Mouse (Mus musculus): ENCODE results near the gene Hepacam.

Hepacam gene

DNA sequence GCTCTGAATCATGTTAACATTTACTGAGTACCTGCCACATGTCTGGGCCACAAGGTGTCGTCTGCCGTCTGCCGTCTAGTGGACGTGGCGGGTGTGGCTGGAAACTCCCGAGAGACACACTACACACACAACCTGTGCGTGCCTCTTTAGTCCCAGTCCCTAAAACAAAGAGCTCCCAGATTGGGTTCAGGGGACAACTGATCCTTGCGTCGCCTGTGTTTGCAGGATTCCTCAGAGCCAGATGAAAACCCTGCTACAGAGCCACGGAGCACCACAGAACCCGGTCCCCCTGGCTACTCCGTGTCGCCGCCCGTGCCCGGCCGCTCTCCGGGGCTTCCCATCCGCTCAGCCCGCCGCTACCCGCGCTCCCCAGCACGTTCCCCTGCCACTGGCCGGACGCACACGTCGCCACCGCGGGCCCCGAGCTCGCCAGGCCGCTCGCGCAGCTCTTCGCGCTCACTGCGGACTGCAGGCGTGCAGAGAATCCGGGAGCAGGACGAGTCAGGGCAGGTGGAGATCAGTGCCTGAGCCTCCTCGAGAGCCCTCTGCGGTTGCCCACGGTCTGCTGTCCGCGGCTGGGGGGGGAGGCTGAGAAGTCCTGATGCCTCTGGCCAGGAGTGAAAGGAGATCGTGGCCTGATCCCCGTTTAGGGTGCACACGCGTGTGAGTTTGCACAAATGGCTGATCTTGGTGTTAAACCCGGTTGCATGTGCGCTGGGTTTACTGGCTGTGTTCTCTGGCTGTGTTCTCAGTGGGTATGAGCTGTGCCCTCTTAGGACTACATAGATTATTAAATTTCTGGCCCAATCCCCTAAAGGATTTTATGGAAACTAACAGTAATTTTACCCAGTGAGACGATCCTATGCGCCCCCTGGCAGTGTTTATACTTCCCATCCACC is 17.4 kb downstream of the Hepacam start:
- peak; percentile 24 to 66 for DNase-seq

DNA sequence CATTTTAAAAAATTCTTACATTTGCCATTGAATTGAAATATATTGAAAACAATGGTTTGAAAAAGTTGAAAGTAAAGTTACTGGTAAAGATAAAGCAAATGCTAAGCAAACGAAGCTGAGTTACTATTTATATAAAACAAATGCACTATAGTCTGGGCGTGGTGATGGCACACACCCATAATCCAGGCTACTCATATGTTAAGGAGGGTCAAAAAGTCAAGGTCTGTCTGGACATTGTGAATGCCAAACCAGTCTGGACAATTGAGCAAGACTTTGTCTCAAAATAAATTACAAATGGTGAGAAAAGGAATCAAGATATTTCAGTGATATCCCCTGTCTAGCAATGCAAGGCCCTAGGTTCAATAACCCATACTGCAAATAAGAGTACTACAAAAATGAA is 23.7 kb downstream of the Hepacam start:
- no peak for DNase-seq

DNA sequence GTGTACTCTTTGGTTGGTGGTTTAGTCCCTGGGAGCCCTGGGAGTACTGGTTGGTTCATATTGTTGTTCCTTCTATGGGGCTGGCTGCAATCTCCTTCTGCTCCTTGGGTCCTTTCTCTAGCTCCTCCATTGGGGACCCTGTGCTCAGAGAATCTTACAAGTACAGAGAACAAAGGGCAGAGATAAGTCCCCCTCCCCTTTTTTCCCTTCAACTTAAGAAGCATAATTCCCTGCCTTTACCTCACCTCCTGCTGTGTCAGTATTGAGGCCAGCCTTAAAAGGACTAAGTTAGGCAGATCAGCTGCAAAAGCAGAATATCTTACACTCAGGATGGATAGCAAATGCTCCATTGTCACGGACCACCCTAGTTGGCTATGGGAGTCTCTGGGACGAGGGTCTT is 24.9 kb downstream of the Hepacam start:
- no peak for DNase-seq

DNA sequence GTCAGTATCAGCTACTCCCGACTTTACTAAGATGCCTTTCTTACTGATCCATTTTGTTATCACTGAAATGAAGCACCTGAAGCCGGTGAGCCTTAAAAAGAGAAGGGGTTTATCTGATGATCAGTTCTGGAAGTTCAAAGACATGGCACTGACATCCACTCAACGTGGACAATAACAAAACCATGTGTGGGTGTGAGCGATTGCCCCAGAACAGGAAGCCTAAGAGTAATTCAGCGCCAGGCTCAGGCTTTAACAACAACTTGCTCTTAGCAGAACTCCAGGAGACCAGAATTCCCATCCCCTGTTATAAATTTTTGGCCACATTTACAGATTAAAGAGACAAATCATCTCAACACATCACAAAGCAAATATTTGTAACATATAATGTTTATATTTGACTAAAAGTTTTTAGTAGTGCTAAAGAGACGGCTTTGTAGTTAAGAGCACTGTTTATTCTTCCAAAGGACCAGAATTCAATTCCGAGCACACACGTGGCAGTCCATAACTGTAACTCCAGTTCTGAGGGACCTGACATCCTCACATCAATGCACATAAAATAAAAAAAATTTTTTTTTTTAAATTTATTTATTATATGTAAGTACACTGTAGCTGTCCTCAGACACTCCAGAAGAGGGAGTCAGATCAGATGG is 26.5 kb downstream of the Hepacam start:
- DNase-seq: no peak

DNA sequence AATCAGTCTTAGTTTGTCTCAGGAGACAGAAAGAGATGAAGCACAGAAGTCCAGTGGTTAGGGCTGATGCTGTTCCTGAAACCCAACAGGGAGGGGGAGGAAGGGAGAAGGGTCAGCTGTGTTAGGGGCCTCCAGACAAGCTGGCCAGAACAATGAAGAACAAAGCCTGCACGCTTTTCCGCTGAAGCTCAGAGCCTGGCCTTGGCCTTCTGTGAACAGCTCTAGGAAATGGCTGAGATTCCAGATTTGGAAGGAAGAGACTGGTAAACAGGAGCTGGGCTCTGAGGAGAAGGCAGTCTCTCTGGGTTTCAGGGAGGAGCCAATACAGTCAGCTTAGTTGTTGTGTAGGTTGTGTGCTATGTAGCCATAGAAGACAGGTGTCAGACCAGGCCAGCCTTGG is 33.4 kb downstream of the Hepacam start:
- DNase-seq: peak; percentile 47 to 72

DNA sequence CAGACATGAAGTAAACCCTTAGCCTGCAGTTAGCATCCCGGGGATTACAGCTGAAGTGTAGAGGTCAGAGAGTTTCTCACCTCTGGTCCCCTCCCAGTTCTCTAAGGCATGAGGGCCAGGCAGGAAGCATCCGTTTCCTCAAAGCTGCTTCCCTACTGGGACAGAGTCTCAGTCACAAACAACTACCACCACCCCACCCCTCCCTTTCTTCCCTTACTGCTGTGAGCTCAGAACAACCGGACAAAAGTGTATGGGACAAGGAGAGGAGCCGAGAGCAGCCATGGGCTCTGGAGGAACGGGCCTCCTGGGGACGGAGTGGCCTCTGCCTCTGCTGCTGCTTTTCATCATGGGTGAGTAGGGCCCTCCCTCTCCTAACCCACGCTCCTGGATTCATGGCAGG is 34.7 kb downstream of the Hepacam start, which contains the start of gene Robo4:
TSS of gene Robo4 (plus strand) at position 96 of the 400 bp plus-strand sequence.
- peak; percentile 67 to 78 for DNase-seq

DNA sequence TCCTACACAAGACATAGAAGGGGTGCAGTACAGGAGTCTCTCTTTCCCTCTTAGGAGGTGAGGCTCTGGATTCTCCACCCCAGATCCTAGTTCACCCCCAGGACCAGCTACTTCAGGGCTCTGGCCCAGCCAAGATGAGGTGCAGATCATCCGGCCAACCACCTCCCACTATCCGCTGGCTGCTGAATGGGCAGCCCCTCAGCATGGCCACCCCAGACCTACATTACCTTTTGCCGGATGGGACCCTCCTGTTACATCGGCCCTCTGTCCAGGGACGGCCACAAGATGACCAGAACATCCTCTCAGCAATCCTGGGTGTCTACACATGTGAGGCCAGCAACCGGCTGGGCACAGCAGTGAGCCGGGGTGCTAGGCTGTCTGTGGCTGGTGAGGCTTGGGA is 35.4 kb downstream of the Hepacam start:
- no peak for DNase-seq

DNA sequence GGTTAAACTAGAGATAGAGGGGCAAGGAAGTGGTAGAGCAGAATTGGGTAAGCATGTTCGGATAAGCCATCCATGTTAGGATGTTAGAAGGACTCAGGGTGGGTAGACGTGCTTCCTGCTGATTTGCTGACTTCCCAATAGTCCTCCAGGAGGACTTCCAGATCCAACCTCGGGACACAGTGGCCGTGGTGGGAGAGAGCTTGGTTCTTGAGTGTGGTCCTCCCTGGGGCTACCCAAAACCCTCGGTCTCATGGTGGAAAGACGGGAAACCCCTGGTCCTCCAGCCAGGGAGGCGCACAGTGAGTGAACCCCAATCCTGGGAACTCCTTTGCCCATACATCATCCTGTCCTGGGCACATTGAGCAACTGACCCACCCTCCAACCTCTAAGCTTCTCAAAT is 35.9 kb downstream of the Hepacam start:
- DNase-seq: no peak

DNA sequence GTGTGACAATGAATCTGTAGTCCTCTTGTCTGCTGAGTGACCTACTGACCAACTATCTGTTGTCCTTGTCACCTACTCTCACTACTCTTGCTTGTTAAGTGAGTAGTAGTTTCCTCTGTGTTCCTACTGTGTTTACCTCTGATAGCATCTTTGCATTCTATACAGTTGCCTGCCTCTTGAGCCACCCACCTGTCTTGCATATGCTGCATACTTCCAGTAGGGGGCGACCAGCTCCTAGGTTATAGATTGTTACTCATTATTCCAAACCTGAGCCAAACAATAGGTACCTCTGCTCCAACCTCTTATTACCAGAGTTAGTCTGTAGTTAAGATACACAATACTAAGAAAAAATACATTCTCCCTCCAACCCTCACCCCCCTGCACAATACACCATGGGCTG is 39.2 kb downstream of the Hepacam start:
- peak; percentile 27 to 51 for DNase-seq

DNA sequence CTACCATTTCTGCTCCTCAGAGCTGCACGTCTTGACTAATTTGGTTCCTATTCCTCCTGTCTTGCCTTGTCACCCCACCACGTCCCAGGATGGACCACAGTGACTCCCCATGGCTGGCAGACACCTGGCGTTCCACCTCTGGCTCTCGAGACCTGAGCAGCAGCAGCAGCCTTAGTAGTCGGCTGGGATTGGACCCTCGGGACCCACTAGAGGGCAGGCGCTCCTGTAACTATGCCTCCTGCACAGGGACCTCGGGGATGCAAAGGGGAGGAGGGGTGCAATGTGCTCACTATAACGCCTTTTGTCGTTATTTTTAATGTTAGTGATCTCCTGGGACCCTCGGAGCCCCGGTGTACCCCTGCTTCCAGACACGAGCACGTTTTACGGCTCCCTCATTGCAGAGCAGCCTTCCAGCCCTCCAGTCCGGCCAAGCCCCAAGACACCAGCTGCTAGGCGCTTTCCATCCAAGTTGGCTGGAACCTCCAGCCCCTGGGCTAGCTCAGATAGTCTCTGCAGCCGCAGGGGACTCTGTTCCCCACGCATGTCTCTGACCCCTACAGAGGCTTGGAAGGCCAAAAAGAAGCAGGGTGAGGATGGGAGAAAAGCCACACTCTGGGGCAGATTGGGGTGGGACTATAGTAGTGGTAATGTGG is 40.8 kb downstream of the Hepacam start:
- DNase-seq: peak in 1 of 2 experiments; percentile 49

DNA sequence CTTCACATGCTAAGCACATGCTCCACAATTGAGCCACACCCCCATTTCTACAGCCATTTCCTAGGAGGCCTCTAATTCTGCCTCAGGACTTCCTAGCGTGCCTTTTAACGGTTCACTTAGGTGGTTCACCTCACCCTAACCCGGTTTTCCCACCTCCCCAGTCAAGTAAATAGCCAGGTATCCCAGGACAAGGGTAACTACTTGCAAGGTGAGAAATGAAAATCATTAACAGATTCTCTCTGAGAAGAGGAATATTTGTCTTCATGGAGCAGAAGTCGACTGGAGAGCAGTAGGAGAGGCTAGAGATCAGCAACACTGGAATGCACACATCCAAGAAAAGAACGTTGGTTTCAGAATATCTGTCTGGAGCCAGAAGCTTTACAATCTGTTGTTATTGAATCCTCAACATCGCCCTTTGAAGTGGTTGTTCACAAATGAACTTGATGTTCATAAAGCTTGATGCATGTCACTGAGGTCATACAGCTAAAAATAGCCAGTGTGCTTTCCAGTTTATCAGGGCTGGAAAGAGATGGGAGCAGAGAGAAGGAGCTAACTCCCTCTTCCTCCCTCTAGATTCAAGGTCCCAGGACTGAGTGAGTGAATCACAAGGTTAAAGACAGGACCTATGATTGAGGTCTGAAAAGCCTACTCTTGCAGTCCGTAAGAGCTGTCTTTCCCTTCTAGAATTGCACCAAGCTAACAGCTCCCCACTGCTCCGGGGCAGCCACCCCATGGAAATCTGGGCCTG is 42.7 kb downstream of the Hepacam start:
- peak in 1 of 2 experiments; percentile 38 for DNase-seq

DNA sequence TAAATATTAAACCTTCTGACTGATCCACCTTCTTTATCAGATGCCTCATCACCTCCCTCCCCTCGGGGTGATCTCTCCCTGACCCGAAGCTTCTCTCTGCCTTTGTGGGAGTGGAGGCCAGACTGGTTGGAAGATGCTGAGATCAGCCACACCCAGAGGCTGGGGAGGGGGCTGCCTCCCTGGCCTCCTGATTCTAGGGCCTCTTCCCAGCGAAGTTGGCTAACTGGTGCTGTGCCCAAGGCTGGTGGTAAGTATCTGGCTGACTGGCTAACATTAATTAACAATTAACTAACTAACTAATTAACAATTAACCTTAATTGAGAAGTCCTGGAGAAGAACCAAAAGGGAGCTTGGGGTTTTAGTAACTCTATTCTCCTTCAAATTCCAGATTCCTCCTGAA is 45.8 kb downstream of the Hepacam start:
- DNase-seq: peak; percentile 32 to 40

DNA sequence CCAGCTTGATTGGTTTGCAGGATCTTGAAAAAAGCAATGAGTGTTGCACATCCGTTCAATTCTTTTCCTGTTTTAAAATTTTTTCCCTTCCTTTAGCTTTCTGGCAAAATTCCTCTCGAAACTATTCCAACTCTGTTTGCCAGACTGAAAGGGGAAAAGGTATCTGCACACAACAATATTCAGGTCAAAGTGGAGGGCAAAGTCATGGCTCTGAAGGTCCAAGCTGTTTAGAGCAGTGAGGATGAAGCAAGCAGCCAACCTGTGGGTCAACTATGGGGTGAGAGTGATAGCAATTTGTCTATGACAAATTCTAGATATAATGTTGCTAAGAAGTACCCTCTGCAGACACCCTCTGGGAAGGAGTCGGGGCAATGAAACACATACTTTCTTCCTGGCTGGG is 47.5 kb downstream of the Hepacam start:
- peak in 1 of 2 experiments; percentile 31 for DNase-seq

DNA sequence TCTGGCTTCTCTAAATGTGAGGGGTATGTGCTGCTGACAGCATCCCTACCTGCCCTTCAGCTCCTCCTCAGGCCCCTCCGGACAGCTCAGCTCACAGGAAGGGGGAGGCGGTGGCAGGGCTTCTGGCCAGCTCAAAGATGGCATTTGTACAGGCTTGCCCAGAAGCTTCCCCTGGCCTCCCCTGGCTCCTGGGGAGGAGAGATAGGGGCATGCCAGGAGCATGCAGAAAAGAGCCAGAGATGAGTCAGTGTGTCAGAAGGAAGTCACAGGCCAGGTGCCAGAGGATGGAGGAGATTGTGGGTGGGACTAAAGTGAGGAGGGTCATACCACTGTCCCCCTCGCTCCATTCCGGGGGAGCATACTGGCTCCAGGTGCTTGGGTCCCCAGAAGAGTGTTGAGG is 51.6 kb downstream of the Hepacam start:
- DNase-seq: no peak

DNA sequence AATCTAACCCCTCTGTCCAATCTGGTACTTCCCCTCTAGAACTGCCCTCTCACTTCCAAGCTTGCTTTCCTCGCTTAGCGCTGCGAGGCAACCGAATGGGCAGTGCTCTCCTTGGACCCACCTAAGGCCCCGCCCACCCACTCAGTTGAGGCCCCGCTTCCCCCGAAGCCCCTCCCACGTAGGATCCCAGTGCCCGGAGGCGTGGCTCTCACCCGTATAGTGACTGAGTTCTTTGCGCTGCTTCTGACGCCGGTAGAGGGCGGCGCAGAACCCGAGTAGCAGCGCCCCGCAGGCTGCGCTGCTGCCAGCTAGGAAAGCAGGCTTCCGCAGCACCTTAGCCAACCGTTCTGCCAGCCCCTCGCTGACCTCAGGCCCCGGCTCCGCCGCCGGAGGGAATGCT is 53.5 kb downstream of the Hepacam start:
- peak; percentile 90 to 94 for DNase-seq

DNA sequence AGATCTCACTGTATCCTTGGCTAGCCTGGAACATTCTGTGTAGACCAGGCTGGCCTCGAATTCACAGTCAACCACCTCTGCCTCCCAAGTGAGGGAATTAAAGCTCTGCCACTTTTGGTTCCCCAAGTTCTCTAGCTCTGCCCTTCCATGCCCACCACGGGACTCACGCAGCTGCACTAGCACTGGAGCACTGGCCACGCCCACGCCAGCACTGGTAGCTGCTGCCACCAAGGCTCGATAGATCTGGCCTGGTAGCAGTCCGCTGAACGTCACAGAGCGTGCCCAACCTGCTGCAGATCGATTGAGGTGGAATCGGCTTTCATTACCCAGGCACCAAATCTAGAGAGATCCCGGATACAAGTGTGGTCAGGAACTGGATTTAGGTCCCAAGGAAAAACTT is 54.1 kb downstream of the Hepacam start:
- DNase-seq: peak in 1 of 2 experiments; percentile 44

DNA sequence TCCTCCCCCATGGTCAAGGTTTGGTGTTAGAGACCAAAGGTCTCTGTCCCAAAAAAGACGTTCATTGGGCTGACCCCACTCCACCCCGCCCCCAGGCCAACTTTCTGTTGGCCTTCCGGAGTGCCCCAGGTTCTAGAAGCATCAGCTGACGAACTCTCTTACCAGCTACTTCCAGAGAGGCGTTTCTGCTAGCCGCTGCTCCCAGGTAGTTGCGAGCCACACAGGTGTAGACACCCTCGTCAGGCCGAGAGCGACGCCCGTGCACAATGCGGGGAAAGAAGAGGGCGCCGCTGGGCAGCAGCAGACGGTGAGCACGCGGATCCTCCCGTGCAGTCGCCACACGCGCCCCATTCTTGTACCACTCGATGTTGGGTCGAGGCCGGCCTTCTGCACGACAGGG is 62.2 kb downstream of the Hepacam start:
- peak in 1 of 2 experiments; percentile 3 for DNase-seq

DNA sequence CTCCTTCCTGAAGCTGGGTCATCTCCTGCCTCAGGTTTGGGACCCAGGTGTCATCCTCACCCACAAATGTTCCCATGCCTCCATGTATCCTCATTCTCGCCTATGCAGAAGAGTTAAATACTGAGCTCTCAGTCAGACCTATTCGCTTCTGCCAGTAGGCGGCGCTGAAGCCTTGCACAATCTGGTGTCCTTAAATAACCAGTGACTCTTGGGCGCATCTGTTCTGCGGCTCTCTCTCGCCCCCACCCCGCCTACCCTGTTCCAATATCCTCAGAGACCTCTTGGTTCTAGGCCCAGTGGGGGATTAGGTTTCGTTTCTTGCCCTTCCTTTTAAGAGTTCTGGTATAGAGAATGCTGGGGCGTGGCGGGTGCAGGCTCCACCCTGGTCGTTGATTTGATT is 63.4 kb downstream of the Hepacam start:
- peak; percentile 87 to 95 for DNase-seq

DNA sequence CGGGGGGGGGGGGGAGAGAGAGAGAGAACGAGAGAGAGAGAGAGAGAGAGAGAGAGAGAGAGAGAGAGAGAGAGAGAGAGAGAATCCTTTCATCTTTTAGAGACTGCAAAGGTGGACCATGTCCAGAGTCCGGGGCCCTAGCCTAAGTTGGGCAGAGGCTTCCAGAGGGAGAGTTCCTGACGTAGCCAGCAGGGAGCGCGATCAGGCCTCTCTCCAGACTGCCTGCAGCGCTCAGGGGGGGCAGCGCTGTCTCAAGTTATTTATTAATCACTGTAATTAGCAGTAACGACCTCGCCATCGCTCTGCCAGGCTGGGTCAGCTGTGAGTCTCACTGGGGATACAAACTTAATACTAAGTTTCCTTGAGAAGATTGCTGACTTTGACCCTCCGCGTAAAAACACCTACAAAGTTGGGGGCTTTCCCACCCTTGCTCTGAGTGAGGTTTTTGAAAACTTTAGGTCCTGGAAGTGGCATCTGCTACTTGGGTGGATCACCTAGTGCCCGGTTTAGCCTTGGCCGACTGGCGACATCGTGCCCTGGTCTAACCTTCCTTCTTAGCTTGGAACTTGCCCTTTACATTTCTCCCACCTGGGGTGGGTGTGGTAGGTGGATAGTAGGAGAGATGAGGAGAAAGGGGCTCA is 65.0 kb downstream of the Hepacam start:
- DNase-seq: peak; percentile 87 to 91

DNA sequence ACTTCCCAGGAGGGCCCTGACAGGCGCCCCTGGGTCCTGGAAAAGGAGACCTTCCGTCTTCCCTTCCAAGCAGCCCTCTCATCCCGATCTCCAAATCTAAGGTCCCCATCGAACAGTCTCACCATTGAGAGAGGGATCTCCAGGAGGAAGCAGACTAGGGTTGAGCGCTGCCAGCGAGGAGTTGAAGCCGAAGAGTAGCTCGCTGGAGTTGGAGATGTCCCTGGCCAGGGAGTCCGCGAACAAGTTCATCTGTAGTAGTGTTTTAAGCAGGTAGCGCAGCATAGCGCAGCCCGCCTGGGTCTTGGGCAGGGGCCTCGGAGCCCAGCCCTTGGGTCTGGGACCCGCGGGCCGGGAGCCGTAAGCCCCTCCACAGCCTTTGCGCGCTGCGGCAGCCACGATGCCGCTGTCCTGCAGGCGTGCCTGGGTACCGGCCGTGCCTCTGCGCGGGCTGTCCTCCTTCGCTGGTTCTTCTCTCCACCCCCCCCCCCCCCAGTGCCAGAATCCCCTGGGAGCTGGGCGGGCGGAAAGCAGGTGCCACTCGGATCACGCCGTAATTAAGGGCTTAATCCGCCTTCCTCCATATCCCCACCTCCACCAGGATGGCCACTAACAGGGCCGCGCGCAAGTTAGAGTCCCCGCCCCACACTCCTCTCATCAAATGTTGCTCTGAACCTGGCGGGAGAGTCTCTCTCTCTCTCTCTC is 65.7 kb downstream of the Hepacam start, which contains the start of gene Robo3:
TSS of gene Robo3 (minus strand) at position 527 of the 702 bp plus-strand sequence.
- DNase-seq: peak in 1 of 2 experiments; percentile 19

DNA sequence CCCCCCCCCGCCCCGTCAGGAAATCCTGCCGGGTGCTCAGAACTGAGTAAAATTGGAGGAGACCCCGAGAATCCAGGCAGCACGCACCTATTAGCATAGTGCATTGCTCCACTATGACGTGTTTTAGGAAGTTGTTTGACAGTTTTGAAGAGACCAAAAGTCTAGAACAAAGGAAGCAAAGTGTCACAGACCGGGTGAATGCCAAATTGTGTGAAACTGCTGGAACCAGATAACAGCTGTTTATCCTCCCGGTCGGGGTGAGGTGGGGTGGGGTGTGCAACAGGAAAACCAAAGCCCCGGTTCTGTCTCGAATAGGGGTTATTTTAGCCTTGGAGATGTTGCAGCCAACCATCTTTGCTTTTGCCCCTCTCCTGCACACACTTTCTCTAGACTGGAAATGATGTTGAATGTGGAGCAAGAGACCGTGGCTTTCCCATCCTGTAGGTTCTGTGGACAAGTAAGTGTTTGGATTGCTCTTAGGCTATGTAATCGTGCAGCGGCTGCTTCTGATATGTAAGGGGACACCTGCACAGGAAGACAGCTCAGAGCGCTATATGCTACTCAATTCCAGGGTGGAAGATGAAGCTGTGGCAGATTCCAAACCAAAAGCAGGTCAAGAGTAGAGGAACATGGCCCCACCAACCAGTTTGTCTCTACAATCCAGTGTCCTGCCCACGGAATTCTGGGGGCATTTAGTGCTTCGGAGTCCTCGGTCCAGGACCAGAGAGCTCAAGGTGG is 66.8 kb downstream of the Hepacam start:
- peak; percentile 64 to 67 for DNase-seq

Data from kidney, postnatal 36 days (tissue).